Mouse (Mus musculus): Measurements from ENCODE around the gene Scgb1b10.
"Not testable (repeated sequence)": the region's sequence is repeated elsewhere in the genome, so short reads cannot be mapped to it uniquely, and the experiment has no call there.

Scgb1b10 gene

GRCm38 (mm10) chr7:32100553-32100952 lies at the start of gene Scgb1b10:
Gene Scgb1b10, plus strand, starts transcription at chr7:32100853.
- DNase-seq: not testable (repeated sequence)

Data from spleen, adult 18-20 months (tissue).